Mouse (Mus musculus): ENCODE measurements at regions not wholly inside any gene's neighbourhood (a gene's known extent, or its start where the extent isn't known, plus 50 kb on each side); places are given as distances from the start of the nearest gene placed in this dataset.

DNA sequence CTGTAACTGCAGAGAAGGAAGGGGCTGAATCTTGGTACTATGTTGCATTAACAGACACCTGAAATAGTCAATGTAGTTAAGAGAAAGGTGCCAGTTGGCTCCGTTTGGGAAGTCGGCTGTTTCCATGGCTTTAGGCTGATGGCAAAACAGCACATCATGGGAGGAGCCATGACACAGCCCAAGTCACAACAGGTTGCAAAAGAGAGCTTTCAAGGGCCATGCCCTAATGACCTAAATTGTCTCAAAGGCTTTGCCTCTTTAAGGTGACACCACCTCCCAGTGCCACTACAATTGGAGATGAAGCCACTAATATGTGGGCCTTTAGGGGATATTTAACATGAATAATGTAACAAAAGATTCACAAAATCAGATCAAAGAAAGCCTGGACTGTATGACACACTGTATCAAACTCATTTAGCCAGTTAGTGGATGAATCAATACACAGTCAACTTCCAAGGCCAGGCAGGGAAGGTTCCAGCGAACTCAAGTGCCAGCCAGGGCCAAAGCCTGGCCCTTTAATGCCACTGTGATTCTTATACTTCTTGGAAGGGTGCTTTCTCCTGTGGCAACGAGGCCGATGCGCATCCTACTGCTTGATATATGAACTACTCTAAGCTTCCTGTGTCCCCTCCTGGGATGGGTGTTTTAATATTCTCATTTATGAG is 167.5 kb upstream of the Stt3b start:
- Histone ChIP-seq H3K27ac (no peak overlapping the region), H3K4me3 (no peak overlapping the region)
- no peak for DNase-seq (ENCODE audit: low spot score in 2 of 2)
- TF ChIP-seq CTCF (conservative IDR thresholded peaks at IDR 0.05) = no peak

DNA sequence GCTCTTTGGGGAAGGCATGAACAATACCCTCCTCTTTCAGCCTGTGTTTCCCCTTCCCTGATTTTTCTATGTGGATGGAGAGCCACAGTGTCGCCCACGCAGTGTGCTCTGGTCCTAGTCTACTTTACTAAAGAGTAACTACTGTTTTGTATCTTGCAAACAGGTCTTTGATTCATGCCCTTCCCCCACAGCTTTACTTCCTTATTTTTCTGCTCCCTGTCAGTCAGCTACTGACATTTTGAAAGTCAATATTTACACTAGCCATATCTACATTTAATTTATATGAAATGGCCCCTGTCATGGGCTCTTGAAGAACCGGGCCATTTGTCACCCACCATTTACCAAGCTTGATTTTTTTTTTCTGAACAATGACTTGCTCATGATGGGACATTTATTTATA is 168.7 kb upstream of the Stt3b start:
- Histone ChIP-seq H3K4me3 (no peak overlapping the region), H3K27ac (no peak overlapping the region)
- TF ChIP-seq CTCF (conservative IDR thresholded peaks at IDR 0.05) = no peak
- DNase-seq (ENCODE audit: low spot score in 2 of 2) = no peak

DNA sequence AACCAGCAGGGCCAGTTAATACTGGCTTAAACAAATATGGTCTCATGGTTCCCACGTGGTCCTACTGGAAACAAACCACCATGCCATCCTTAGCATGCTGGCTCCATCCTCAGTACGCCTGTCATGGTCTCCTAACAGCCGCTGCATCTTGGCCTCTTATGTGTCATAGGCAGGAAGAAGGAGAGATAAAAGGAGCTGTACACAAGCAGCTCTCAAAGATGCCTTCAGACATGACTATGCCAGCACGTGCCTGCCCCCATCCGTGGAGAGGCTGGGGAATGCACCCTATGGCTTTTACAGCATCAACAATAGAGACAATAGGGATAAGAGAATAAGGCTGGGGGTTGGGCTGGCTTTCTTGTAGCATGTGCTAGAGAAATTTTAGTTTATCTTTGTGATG is 171.0 kb upstream of the Stt3b start:
- Histone ChIP-seq H3K4me3 (no peak overlapping the region), H3K27ac (no peak overlapping the region)
- no peak for DNase-seq (ENCODE audit: low spot score in 2 of 2)
- no peak for TF ChIP-seq CTCF (conservative IDR thresholded peaks at IDR 0.05)

DNA sequence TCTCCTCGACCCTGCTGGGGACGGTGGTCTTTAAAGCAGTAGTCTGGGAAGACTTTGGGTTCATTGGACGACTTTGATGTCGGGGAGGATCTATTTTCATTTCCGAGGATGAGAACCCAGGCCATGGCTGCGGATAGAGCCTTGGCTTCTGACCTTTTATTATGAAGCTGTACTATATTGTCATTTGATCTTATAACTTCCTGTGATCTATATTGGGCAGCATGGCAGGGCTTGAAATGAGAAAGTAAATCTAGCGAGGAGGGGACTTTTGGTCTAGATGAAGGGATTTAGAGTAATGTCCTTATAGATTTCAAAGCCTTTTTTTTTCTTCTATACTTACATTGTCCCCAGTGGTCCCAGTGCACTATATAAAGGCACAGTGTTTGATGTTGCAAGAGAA is 172.8 kb upstream of the Stt3b start:
- no peak for TF ChIP-seq CTCF (conservative IDR thresholded peaks at IDR 0.05)
- no peak overlapping the region for H3K4me3 ChIP-seq
- no peak for DNase-seq (ENCODE audit: low spot score in 2 of 2)
- no peak overlapping the region for H3K27ac ChIP-seq

- no peak for DNase-seq (ENCODE audit: low spot score in 2 of 2)
- Histone ChIP-seq H3K4me3 (no peak overlapping the region), H3K27ac (no peak overlapping the region)
- no peak for TF ChIP-seq CTCF (conservative IDR thresholded peaks at IDR 0.05)
Measured at GRCm38 (mm10) chr9:115483721-115484120, 173.5 kb upstream of the Stt3b start.

DNA sequence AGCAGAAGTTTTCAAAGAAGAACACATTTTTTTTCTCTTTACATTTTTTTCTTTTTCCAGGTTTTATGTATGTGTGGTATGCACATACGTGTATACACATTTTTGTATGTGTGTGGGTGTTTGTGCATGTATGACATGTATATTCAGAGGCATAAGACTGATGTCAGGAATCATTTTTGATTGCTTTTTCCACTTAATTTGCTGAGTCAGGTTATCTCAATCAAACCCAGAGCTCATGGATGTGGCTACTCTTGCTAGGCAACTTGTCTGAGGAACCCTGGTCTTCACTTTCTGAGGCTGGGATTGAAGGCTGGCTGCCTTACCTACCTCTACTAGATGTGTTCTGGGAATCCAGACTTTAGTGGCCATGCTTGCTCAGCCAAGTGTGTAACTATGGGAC is 174.2 kb upstream of the Stt3b start:
- H3K27ac ChIP-seq = no peak overlapping the region
- no peak overlapping the region for H3K4me3 ChIP-seq
- no peak for DNase-seq (ENCODE audit: low spot score in 2 of 2)
- TF ChIP-seq CTCF (conservative IDR thresholded peaks at IDR 0.05) = no peak

- DNase-seq (ENCODE audit: low spot score in 2 of 2) = no peak
- Histone ChIP-seq H3K4me3 (no peak overlapping the region), H3K27ac (no peak overlapping the region)
- no peak for TF ChIP-seq CTCF (conservative IDR thresholded peaks at IDR 0.05)
Measured at GRCm38 (mm10) chr9:115485219-115485618, 175.0 kb upstream of the Stt3b start.

DNA sequence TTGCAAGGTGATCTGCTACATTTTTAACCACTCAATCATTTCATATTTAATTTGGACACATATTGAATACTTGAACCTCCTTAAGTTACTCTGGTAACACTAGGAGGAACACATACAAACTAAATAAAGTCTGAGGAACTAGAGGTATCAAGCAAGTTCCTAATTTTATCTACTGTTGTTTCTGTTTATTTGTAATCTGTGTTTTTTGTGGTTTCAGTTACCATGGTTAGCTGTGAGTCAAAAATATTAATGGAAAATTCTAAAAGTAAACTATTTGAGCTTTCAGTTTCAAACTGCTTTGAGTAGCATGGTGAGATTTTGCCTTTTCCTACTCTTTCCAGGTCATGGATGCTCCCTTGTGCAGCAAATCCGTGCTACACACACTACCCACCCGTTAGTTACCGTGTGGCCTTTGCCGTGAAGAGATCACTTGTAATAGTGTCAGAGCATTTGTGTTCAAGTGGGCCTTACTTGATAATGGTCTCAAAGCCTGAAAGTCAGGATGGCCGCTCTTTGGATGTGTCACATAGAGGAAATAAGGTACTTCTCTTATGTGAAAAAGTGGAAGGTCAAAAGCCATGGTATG is 177.0 kb upstream of the Stt3b start:
- no peak for TF ChIP-seq CTCF (conservative IDR thresholded peaks at IDR 0.05)
- H3K4me3 ChIP-seq = no peak overlapping the region
- no peak for DNase-seq (ENCODE audit: low spot score in 2 of 2)
- H3K27ac ChIP-seq = no peak overlapping the region

GRCm38 (mm10) chr9:115488913-115489809 is 178.9 kb upstream of the Stt3b start:
- H3K4me3 ChIP-seq = no peak overlapping the region
- no peak for TF ChIP-seq CTCF (conservative IDR thresholded peaks at IDR 0.05)
- DNase-seq (ENCODE audit: low spot score in 2 of 2) = no peak
- no peak overlapping the region for H3K27ac ChIP-seq

GRCm38 (mm10) chr9:115492431-115493171 is 182.4 kb upstream of the Stt3b start:
- no peak for DNase-seq (ENCODE audit: low spot score in 2 of 2)
- Histone ChIP-seq H3K4me3 (no peak overlapping the region), H3K27ac (no peak overlapping the region)
- TF ChIP-seq CTCF (conservative IDR thresholded peaks at IDR 0.05) = no peak

DNA sequence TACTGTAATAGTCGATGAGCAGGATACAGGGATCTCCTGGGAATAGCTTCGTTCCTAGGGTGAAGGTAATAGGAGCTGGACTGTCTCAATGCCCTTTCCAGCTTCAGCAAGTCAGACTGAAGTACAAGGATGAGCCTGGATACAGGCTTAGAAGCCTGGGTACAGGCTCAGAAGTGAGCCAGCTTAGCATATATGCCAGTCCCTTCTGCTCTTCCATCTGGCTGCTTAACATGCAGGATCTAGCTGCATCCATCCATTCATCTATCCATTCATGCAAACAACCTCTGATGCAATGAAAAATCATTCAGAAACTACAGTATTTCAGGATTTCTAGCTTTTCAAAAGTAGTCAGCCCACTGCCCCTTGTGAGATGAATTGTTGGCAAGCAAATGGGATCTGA is 183.5 kb upstream of the Stt3b start:
- DNase-seq (ENCODE audit: low spot score in 2 of 2) = peak; percentile 23 to 26
- no peak overlapping the region for H3K27ac ChIP-seq
- no peak for TF ChIP-seq CTCF (conservative IDR thresholded peaks at IDR 0.05)
- no peak overlapping the region for H3K4me3 ChIP-seq

DNA sequence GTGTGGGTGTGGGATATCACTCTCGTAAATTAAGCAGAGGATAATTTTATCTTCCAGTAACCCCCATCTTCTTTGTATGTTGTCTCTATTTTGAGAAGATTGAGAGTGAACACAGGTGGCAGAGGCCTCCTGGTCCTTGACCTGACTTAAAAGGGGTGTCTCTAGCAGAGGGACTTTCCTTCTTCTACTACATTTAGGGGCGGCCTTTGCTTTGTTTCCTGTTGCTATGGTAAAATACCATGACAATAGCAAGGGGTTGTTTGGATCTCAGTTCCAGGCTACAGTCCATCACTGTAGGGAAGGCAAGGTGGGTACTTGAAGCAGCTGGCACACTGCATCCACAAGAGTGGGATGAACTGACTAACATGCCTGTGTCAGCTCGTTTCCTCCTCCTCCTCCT is 189.3 kb upstream of the Stt3b start:
- no peak for TF ChIP-seq CTCF (conservative IDR thresholded peaks at IDR 0.05)
- Histone ChIP-seq H3K4me3 (no peak overlapping the region), H3K27ac (no peak overlapping the region)
- no peak for DNase-seq (ENCODE audit: low spot score in 2 of 2)

GRCm38 (mm10) chr9:115504789-115505188 is 194.6 kb upstream of the Stt3b start:
- H3K27ac ChIP-seq = no peak overlapping the region
- no peak for TF ChIP-seq CTCF (conservative IDR thresholded peaks at IDR 0.05)
- no peak for DNase-seq (ENCODE audit: low spot score in 2 of 2)
- no peak overlapping the region for H3K4me3 ChIP-seq
